Mouse (Mus musculus) lung, postnatal 0 days (tissue): ENCODE data around the gene Atp5d. TPM values are rescaled to one million over a fixed set of nuclear protein-coding genes. Genes with fewer than 3 reads are reported as not detected.

Experiments
- ATAC-seq: fragments of 200-750 bp; cut with Nextera tagmentation; 2 replicates; pipeline ENCODE4 v1.8.0; 2017; ENCODE audit warnings: moderate library complexity
- DNase-seq: peaks from one replicate; pipeline ENCODE4 v3.0.0-alpha.2; 2016; ENCODE audit warnings: low spot score
- H3K27ac ChIP-seq: fragments of 300-500 bp; sonication (generic); 2 replicates; pipeline ENCODE4 v1.5.1; 2014; ENCODE audit warnings: antibody characterized with exemption, mild to moderate bottlenecking, low read length, mixed read lengths
- H3K27me3 ChIP-seq: fragments of 300-500 bp; sonication (generic); replicated peaks from 2 replicates; pipeline ENCODE4 v1.6.1; 2014; ENCODE audit warnings: low read length, mixed read lengths; ENCODE audit not compliant: insufficient read depth
- H3K36me3 ChIP-seq: fragments of 300-500 bp; sonication (generic); 2 replicates; pipeline ENCODE4 v1.6.1; 2014; ENCODE audit warnings: low read length, mixed read lengths; ENCODE audit not compliant: insufficient read depth
- H3K4me1 ChIP-seq: fragments of 300-500 bp; sonication (generic); 2 replicates; pipeline ENCODE4 v1.6.1; 2014; ENCODE audit warnings: antibody characterized with exemption, low read depth, low read length, mixed read lengths; ENCODE audit not compliant: insufficient read depth
- H3K4me2 ChIP-seq: fragments of 300-500 bp; sonication (generic); replicated peaks from 2 replicates; pipeline ENCODE4 v1.6.1; 2014; ENCODE audit warnings: low read depth, mild to moderate bottlenecking, low read length, moderate library complexity, mixed read lengths
- H3K4me3 ChIP-seq: fragments of 300-500 bp; sonication (generic); 2 replicates; pipeline ENCODE4 v1.5.1; 2014; ENCODE audit warnings: low read depth, low read length
- H3K9ac ChIP-seq: fragments of 300-500 bp; sonication (generic); replicated peaks from 2 replicates; pipeline ENCODE4 v1.6.1; 2014; ENCODE audit warnings: low read depth, mild to moderate bottlenecking
- H3K9me3 ChIP-seq: fragments of 300-500 bp; sonication (generic); 2 replicates; pipeline ENCODE4 v1.6.1; 2016; ENCODE audit warnings: low read length, mixed read lengths
- CTCF ChIP-seq: IDR thresholded peaks from 2 replicates; pipeline ENCODE4 v1.5.1; 2016; ENCODE audit warnings: antibody characterized with exemption, mild to moderate bottlenecking
- EP300 ChIP-seq: IDR thresholded peaks from 2 replicates; pipeline ENCODE4 v1.6.1; 2016; ENCODE audit warnings: antibody characterized with exemption, mild to moderate bottlenecking, control low read depth
- WGBS: fragments of 180-500 bp; shearing (Covaris S2); extraction: QIAGEN DNeasy Blood & Tissue Kit; methylation state at CpG from one replicate; pipeline ENCODE4 v1.1.7; 2014; 5-methylcytosine and 5-hydroxymethylcytosine counted together
- polyA plus RNA-seq: library from polyadenylated mRNA; unstranded; fragments of >200 nt; fragmentation: Nextera tagmentation; extraction: Ambion mirVana; gene quantifications from 2 replicates; pipeline ENCODE4 v1.2.1, GENCODE M21; 2015

Gene Atp5d
- polyA plus RNA-seq, 1 experiment from 2014 or later, result 491 TPM

DNA sequence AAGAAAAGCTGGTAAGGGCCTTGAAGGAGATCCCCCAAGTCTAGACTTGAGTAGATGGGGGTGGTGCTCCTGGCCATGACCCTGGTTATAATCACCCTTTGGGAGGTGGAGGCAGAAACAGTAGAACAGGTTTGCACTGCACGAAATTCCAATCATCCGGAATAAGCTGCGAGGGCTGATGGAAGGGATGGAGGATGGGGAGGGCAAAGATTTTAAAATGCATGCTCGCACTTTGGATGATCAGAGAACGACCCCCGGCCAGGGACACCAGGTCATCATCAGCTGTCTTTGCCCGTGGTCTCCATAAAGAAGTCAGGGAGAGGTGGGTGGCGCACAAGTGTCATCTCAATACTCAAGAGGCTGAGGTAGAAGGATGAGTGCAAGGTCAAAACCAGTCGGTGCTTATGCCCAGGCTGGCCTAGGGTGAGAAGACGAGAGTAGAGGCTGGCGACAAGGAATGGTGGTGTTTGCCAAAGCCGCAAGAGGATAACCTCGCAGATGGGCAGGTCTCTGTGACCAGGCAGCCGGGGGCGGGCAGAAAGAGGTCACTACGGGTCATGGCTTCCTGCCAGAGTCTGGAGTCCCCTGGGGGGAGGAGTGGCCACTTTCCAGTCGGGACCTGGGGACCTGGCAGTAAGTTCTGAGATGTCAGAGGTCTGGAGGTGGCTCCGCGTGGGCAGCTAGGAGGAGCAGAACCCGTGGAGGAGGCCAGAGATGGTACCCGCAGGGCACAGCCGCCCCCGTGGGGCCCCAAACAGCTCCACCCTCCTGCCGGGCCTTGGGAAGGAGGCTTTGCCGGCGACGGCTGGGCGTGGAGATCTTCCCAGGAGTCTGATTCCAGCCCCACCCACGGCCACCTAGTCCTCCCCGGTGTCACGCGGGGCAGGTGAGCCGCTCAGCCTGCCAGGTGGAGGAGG is 22.3 kb downstream of the Atp5d start:
- Histone ChIP-seq H3K9me3 (no peaks in the 10 kb centered on the region), H3K27me3 (no peaks in the 10 kb centered on the region), H3K4me2 (peak overlapping the region; percentile 67), H3K4me3 (peak overlapping the region; percentile 36), H3K4me1 (peaks cover 68% of the 10 kb centered on the region), H3K36me3 (peaks cover 17% of the 10 kb centered on the region), H3K9ac (peak overlapping the region; percentile 51), H3K27ac (peak overlapping the region; percentile 98)
- ATAC-seq, result peak; percentile 13
- 1% methylated on average over 29 of the region's 33 CpGs for WGBS
- TF ChIP-seq CTCF, result 0 out of 2 replicates have a peak, but pooled peaks have one; percentile 1
- TF ChIP-seq EP300, result 0 out of 2 replicates have a peak, but pooled peaks have one; percentile 39
- DNase-seq, result peak; percentile 93

DNA sequence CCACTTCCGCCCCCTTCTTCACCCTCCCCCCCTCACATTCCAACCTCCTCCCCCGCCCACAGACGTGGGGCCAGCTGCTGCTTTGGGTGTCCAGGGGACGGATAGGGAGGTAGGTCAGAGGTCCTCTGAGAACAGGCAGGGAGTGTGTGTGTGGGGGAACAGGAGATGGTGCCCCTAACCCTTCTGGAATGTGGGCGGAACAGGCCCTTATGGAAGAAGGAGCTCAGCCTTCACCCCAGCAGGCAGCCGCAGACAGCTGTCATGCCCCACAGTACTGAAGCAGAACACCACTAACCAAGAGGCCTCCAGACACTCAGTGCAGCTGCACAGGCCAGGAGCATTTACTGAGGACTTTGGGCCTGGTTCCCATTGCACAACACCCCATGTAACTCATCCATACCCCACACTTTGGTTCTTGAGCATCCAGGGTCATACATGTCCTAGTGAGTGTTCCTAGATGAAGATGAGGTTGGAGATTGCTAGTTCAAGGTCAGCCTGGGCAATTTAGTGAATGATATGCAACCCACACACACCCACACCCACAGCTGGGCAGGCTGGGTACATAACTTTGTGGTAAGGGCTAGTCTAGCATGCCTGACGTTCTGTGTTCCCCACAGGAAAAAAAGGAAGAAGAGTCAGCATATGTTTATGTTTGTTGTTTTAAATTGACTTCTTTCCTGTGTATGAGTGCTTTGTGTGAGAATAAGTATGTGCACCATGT is 23.2 kb downstream of the Atp5d start:
- peaks cover 9% of the 10 kb centered on the region; the same call in 1 of the 2 replicates for H3K36me3 ChIP-seq
- no peaks in the 10 kb centered on the region for H3K27me3 ChIP-seq
- ATAC-seq, result peak; percentile 15
- H3K4me1 ChIP-seq, result peaks cover 62% of the 10 kb centered on the region
- no peak overlapping the region; the same call in 1 of the 2 replicates for H3K9ac ChIP-seq
- peak overlapping the region; percentile 36 for H3K4me3 ChIP-seq
- peak; percentile 93 for DNase-seq
- no peak for TF ChIP-seq EP300
- no peak for TF ChIP-seq CTCF
- H3K9me3 ChIP-seq, result no peaks in the 10 kb centered on the region
- WGBS, result 11% methylated on average over 7 of the region's 7 CpGs
- peak overlapping the region; percentile 67 for H3K4me2 ChIP-seq
- peak overlapping the region; percentile 98 for H3K27ac ChIP-seq

DNA sequence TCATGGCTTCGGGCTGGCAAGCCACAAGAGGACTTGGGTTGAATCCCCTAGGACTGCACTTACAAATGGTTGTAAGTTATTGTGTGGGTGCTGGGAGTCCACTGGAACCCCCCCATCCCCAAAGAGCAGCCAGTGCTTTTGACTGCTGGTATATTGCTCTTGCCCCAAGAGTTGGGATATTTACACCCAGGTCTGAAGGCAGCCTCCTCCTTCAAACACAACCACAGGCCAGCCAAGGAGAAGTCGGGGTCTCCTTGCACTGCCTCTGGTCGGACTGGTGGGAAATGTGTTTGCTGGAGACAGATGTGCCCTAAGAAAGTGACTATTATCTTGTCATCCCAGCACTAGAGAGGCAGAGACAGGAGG is 23.8 kb downstream of the Atp5d start:
- Histone ChIP-seq H3K36me3 (peaks cover 4% of the 10 kb centered on the region; the same call in 1 of the 2 replicates), H3K9me3 (no peaks in the 10 kb centered on the region), H3K4me3 (no peak overlapping the region), H3K27ac (peak overlapping the region; percentile 98), H3K4me1 (peaks cover 59% of the 10 kb centered on the region), H3K9ac (no peak overlapping the region), H3K4me2 (peak overlapping the region; percentile 67), H3K27me3 (no peaks in the 10 kb centered on the region)
- TF ChIP-seq CTCF, result no peak
- no peak for TF ChIP-seq EP300
- WGBS, result 69% methylated on average over 3 of the region's 3 CpGs
- DNase-seq, result no peak
- ATAC-seq, result no peak

DNA sequence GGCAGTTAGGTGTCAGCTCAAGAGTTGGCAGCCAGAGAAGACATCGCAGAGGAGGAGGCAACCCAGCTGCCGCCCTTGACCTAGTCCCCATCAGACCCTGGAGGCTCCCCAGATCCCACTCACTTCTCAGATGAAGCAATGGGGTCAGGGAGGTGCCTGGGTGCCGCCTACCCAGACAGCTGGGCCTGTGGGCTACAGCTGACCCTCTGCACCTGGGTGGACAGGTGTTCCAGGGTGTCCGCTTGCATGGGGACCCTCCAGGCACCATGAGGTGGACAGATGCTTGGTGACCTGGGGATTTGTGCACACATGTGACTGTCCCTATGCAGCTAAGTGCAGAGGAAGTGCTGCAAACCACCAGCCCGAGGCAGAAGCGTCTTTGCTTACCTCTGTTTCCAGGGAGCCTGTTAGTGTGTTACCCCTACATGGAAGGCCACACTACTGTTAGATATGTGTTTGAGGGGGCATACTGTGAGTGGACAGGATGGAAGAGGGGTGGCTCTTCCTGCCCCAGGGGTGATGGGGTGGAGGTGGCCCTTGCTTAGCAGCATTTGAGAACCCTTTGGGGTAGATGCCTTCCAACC is 24.4 kb downstream of the Atp5d start:
- DNase-seq (no peak), ATAC-seq (no peak)
- no peak overlapping the region for H3K4me3 ChIP-seq
- H3K4me1 ChIP-seq, result peaks cover 55% of the 10 kb centered on the region
- H3K27me3 ChIP-seq, result no peaks in the 10 kb centered on the region
- H3K36me3 ChIP-seq, result no peaks in the 10 kb centered on the region
- WGBS, result 75% methylated on average over 6 of the region's 6 CpGs
- TF ChIP-seq EP300, result no peak
- no peak for TF ChIP-seq CTCF
- H3K4me2 ChIP-seq, result no peak overlapping the region
- H3K27ac ChIP-seq, result peak overlapping the region; percentile 98
- no peaks in the 10 kb centered on the region for H3K9me3 ChIP-seq
- H3K9ac ChIP-seq, result no peak overlapping the region

DNA sequence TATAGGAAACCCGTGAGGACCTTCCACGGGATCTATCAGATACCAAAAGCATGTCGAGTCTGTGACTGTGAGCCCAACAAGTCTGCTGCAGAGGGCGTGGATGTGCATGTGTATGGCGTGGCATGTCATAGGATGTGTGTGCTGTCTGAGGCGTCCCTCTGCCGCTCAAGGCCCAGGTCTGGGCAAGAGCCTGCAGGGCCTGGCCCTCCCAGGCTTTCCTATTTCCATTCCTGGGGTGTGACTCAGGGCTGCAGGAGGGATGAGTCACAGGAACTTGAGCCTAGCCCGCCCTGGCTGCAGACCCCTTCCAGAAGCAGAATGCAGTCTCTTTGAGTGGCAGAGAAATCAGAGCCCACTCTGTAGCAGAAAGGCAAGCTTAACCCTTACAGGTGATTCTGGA is 25.3 kb downstream of the Atp5d start:
- H3K4me2 ChIP-seq, result no peak overlapping the region
- H3K27me3 ChIP-seq, result no peaks in the 10 kb centered on the region
- H3K27ac ChIP-seq, result peak overlapping the region; percentile 39
- 48% methylated on average over 8 of the region's 8 CpGs for WGBS
- no peak for TF ChIP-seq CTCF
- TF ChIP-seq EP300, result peak; percentile 61
- ATAC-seq (no peak), DNase-seq (peak; percentile 84)
- H3K9ac ChIP-seq, result no peak overlapping the region
- no peaks in the 10 kb centered on the region for H3K36me3 ChIP-seq
- H3K4me3 ChIP-seq, result no peak overlapping the region
- H3K9me3 ChIP-seq, result no peaks in the 10 kb centered on the region
- peaks cover 54% of the 10 kb centered on the region for H3K4me1 ChIP-seq
